Mouse (Mus musculus) mouse embryonic stem cell (cell line): ENCODE measurements around the gene Grik4.

Experiments used
- in situ Hi-C, 2 experiments: fragments of 300-500 bp; cut with MboI; formaldehyde crosslinking; loops; 1 replicate in 1 of 2; 3 replicates in 1 of 2; pipeline ENCODE4 v1.14.3; 2019 to 2020; ENCODE audit warnings: low sequenced_read_pairs in 2 of 2, low pct_unique_long_range_greater_than_20kb in 1 of 2, mixed read lengths in 1 of 2; ENCODE audit not compliant: unreplicated experiment in 1 of 2

Grik4 gene

DNA sequence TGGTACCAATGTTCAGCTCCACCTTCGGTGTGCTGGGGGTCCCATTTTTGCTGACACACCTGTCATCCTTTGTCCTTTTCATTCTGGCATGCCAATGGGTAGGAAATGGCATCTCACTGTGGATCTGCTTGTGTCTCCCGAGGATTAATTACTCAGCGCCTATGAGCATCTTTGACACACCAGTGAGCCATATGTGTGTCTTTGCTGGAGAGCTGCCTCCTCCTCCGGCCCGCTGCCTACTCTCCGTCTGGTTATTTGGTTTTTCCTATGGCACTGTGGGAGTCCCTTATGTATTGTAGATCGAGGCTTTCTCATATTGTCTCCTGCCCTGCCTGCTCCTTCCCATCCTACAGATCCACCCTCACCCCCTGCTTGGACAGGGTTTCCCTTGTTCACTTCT, 26.4 kb downstream of the Grik4 start:
- in situ Hi-C loops, result no loop called here

- in situ Hi-C loops, result no loop called here
Observed at GRCm38 (mm10) chr9:42913201-42913600, 31.1 kb downstream of the Grik4 start.

DNA sequence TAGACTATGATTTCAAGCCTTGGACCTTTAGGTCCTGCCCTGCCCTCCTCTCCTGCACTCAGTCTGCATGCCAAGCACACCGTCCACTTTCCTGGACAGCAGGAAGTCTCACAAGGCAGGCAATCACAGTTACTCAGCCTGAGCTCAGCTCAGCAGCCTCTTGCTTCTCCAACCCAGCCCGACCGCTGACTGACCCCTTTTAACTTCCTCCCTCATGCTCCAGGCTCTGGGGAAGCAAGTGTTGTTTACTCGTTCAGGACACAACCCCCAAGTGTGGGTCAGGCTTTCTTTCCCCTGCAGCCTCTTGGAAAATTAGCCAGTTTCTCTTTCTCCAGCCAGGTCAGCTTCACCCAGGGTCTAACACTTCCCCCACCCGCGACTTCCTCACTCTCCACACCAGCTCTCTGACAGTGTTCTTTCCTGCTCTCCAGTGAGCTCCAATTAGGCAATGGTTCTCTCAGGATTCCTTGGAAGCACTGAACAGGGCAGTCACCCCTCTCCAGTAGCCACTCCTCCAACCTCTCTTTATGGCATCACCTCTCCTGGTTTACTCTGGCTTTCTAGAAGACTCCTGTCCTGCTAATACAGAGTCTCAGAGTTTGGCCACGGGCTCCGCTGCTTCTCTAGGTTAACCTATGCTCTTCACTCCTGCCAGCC, 35.5 kb downstream of the Grik4 start:
- in situ Hi-C loops, result no loop called here

- in situ Hi-C loops, result no loop called here
Observed at GRCm38 (mm10) chr9:42906995-42907394, 37.3 kb downstream of the Grik4 start.

GRCm38 (mm10) chr9:42898091-42898591, 46.2 kb downstream of the Grik4 start:
- in situ Hi-C loops, result no loop called here

DNA sequence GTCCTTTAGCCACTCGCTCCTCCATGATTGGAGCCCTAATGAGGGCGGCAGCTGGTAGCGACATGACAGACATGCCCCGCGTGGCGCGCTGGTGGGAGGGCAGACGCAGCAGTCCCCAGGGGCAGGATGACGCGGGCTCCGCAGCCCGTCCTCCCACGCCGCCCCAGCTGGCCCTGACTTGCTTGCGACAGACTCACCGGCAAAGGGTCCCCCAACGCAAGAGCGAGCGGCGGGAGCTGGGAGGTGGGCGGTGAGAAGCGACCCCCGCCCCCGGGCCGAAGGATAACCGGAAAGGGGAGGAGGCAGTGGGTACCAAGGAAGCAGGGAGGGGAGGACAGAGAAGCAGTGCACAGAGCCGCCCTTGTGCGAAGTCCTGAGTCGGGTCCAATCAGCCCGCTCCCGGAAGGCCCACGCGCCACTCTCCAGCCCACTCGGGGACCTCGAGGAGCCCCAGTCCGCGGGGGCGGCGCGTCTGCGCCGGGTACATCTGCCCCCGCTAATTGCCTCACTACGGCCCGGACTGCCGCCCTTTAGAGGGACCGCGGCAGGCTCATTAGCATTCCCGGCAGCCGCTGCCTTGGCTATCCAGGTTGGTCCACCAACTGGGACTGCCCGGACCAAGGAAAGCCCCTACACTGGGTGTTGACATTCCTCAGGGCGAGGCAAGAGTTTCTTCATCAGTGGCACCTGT, 46.8 kb downstream of the Grik4 start:
- in situ Hi-C loops, result no loop called here

DNA sequence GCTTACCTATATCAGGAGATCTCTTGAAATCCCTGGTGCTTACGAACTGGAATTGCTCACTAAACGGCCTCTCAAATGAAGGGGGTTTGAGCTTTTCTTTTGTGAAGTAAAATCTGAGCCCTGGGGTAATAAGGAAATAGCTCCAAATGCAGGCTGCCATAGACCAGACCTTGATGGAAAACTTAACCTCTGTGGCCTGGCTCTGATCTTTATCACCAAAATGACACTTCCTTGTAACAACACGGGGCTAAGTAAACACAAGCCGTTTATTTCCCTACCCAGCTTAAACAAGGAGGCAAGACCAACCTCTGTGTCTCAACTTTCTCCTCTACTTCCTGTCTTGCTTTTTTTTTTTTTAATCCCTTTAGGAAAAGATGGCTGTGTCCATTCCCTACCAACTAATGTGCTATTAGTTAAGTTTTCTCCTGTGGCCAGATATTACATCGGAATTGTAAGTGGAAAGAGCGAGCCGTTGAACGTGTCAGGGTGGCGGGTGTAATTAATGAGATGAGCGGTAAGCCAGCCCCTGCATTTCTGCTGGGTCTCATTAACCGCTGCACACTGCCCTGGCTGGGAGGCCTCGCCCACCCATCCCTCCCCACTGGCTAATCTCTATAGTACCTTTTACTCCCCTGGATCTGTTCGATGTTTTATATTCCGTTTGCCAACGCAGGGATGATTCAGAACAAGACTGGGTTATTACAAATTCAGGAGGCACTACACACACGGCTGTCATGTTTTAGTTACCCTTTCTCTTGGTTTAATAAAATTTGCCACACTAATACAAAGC, 47.7 kb downstream of the Grik4 start:
- in situ Hi-C loops, result no loop called here

- in situ Hi-C loops, result no loop called here
Observed at GRCm38 (mm10) chr9:42892765-42893164, 51.5 kb downstream of the Grik4 start.

DNA sequence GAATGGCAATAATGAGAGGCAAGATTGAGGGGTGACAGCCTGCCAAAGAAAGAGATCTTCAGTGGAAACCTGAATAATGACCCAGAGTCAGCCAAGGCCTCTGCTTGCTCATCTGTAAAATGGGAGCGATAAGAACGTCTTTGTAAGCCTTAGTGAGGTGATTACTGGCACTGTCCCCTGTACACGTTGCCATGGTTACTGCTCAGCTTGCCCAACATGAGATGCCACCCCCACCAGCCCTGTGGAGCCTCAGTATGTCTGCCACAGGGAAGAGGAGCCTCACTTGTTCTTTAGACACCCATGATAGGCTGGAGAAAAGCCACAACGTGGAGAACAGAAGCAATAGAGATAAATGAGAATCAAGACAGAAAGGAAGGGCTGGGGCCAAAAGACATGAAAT, 56.4 kb downstream of the Grik4 start:
- in situ Hi-C loops, result no loop called here

- in situ Hi-C loops, result no loop called here
Observed at GRCm38 (mm10) chr9:42886112-42886766, 58.1 kb downstream of the Grik4 start.

DNA sequence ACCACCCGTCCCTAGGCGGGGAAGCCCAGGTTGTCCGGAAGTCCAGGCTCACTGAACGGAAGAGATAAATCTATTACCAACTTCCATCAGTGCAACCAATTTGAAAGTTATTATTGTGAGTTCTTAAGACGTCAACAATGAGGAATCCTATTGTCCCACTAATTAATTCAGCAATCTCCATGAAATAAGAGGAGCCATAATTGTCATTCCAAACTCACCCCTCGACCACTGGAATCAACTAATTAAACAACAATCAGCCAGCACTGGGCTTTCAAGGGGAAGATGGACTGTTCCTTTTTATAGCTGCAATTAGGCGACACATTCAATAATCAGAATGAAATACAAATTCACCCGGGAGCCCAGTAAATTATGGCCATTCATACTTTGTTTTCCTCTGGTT, 58.7 kb downstream of the Grik4 start:
- in situ Hi-C loops, result no loop called here

DNA sequence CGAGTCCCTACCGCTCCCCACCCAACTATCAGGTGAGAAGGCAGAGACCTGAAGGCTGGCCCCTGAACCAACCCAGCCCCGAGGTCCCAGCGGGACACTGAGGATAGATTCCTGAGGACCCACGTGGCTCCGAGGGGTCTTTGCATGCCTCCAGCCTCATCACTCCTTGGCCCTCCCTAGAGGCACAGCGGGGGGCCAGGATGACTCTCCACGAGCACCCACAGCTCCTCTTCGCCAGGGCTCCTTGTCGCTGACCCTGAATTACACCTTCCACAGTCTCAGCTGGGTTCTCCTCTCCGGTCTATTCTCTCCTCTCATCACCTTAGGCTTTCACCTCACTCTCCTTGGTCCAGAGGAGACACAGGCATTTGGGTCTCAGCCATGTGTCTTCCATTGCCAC, 59.2 kb downstream of the Grik4 start:
- in situ Hi-C loops, result no loop called here

DNA sequence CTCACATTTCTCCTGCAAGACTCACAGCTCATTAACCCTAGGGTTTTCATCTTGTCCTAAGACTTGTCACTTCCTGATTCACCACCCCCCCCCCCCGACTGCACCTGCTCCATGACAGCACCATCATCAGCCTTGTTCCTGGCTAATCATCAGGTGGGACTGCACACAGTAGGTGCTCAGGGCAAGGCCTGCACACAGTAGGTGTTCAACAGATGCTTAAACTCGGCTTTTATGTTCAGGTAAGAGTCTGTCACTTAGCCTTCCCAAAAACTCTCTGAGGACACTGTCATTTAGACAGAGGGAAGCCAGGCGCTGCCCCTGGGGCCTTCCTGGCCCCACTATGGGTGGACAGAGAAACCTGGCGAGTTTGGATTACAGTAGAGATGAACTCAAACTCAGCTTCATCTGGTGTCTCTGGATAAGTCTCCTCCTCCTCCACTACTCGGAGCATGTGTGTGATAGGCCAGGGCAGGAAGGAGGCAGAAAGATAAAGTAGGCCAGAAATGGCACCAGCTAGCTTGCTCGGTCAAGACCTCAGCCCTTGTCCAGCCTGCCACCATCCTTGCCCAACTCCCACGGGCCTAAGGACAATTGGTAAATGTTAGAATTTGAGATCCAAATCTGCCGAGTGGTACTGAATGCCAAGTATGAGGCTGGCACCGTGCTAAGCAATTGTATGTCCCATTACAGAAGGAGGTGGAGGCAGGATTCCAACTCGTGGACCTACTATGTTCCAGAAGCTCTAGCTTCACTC, 61.1 kb downstream of the Grik4 start:
- in situ Hi-C loops, result no loop called here

DNA sequence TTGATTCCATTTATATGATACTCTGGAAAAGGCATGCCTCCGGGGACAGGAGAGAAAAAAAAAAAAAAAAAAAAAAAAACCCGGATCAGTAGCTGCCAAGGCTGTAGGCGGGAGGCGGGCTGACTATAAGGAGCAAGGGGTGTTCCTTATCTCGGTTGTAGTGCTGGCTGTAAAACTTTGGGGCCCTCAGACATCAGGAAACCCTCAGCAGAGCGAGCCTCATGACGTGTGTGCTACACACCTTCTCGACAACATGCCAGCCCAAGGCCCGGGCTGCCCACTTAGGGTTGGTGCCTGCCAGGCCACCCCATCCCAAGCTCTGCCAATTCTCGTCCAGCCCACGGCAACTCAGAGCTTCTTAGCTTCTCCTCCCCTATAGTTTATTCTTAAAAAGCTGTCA, 62.0 kb downstream of the Grik4 start:
- in situ Hi-C loops, result no loop called here

DNA sequence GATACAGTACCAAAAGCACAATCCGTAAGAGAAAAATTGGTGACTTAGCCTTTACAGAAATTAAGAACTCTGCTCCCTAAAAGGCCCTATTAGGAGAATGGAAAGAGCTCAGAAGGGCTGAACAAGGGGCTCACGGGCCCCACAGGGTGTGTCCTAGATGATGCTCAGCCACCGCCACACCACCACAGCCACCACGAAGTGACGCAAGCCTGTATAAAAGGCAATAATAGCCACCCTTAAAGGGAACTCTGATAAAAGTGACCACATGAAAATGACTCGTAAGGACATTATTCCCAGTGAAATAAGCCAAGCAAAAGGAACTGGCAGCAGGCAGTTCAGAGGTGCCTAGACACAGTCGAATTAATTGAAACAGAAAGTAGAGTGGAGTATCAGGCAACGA, 63.3 kb downstream of the Grik4 start:
- in situ Hi-C loops, result no loop called here

DNA sequence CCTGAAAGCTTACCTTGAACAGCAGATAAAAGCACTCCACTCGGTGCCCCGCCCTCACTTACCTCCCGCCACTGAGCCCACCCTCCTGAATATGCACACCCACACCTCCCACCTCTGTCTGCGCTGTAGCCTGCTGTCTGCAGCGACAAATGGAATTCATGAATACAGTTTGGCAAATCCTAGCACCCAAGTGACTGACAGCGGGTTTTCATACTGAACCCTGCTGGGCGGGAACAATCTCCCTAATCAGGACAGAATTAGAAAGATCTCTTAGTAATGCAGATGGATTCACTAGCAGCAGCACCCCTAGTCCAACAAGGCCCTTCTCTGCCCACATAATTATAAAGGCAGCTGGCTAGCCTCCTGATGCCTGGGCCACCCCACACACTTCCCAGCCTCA, 65.9 kb downstream of the Grik4 start:
- in situ Hi-C loops, result no loop called here

DNA sequence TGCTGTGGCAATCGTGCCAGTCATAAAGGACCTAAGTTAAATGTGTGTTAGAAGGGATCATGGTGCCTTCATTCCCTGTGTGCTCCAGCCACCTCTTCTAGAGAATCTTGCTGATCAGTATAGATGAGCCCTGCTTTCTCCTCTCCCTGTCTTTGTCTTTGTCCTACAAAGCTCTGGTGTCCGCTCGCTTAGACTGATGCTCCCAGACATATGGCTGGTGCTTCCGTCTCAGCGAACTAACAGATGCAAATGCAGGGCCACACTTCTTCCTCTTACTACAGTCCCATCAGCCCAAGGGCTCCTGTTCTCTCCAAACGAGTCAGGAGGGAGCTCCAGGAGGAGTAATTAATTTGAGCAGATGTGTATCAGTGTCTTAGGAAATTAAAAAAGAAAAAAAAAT, 71.4 kb downstream of the Grik4 start:
- in situ Hi-C loops, result no loop called here

- in situ Hi-C loops, result no loop called here
Observed at GRCm38 (mm10) chr9:42871681-42872080, 72.6 kb downstream of the Grik4 start.
